Mouse (Mus musculus) gastrocnemius, postnatal 14 days (tissue): ENCODE measurements around the gene Cln3. TPM values are rescaled to one million over a fixed set of nuclear protein-coding genes. Genes with fewer than 3 reads are reported as not detected.

Experiments
- DNase-seq: peaks from one replicate; pipeline ENCODE4 v3.0.0; 2021; ENCODE audit warnings: mixed read lengths
- intact Hi-C: fragments of 180-260 bp; cut with DNase I; formaldehyde crosslinking; loops from one replicate; pipeline ENCODE4 v1.15.1; 2025; ENCODE audit warnings: low total_unique reads
- total RNA-seq, 2 experiments: library from RNA; stranded (reverse); gene quantifications; 2 replicates each; pipeline ENCODE4 v1.2.3; 2021

Gene Cln3
- total RNA-seq, 2 experiments from 2014 or later = 6.5 to 7.6 TPM

DNA sequence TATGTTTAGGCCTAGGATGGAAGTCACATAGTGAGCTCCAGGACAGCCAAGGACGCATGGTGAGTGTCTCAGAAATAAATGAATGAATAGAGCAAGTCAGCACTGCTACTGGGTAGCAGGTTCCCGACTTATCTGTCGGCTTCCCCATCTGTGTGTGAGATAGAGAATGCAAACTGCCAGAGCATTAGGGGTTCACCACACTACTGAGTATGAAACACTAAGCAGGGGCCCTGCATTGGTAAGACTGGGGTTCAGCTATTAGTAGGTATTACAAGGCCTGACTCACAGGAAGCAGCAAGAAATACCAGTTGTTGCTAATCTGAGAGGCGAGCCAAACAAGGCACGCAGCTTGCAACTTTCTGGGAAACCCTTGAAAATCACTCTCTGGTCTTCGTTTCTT is 13.3 kb upstream of the Cln3 start:
- DNase-seq = no peak
- intact Hi-C loops = no loop called here

DNA sequence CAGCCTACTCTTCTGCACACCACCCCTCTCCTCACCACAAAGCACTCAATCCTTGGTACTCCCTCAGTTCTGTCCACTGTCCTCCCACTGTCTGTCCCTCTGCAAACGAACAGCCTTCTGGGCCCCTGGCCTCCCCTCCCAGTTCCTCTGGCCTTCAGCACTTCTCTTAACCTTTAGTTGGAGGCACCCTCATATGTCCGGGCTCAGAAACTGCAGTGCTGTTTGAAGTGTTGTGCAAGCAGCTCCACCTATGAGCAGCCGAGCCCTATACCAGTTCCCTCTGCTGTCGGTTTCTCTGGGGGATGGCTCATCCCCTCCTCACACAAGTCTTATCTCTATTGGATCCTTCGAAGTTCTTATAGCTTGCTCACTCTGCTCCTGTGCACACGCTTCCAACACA is 10.8 kb upstream of the Cln3 start:
- DNase-seq = no peak
- intact Hi-C loops = no loop called here

DNA sequence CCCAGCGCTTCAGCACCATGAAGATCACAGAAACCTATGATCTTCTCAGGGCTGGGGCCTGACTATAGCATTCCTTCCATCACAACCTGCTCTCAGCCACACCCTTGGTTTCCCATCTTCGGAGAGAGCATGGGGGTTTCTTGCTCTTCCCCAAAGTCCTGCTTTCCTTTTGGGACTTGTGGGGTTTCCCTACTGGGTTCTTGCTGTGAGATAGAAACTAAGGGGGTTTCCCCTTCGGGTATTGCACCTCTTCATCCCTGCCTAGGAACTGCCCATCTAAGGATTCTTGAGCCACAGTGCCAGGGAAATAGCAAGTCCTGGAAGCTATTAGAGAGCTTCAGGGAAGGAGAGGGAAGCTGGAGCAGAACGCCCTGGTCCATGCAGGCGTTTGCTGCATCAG is 10.3 kb upstream of the Cln3 start:
- no peak for DNase-seq
- intact Hi-C loops = no loop called here

DNA sequence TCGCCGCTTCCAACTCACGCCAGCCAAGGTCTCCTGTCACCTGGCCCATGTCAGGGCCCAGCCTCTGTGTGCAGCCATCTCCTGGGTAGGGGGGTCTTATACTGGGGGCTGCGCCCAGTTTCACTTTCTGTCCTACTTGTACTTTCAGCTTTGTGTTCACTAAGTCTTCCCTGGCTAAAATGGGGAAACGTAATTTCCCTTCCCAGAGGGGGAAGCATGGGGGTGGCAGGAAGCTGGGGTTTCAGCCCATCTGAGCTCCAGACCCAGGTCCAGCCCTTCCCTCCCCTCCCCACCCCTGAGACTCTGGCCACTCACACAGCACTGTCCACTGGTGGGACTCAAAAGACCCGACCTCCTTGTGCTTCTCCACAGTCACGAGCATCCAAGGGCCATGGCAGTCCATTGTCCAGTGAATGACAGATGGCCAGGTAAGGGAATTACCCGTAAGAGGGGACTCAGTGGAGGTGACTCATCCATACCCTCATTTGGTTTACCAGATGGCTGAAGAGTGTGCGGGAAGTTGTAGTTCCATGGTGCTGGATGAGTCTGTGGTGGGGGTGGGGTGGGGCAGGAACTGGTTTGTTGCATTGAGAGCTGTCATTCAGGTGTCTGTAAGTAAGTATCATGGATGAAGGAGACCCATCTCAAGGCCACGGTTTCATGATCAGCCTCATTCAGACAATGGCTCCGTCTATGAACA is 9.4 kb upstream of the Cln3 start, which contains the start of gene Il27:
Il27 (minus strand) TSS at position 80 of the 700 bp plus-strand sequence.
- DNase-seq = no peak
- intact Hi-C loops = no loop called here

DNA sequence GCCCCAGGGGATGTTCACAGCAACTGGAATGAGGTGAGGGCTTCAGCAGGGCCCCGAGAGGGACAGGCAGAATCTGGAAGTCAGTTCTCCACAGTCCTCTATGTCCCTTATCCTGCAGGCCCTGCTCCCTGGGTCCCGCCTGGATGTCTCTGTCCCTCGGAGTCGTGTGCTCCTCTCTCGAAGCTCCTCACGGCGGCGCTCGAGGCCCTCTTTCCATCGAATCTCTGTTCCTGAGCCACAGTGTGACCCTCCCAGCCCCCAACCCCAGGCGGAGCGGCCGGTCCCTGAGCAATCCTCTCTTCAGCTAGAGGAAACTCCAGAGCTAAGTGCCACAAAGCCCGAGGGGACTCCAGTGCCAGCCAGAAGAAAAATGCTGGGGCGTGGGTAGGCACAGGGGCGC is 2.2 kb upstream of the Cln3 start:
- DNase-seq = peak; percentile 79
- intact Hi-C loops = no loop called here

DNA sequence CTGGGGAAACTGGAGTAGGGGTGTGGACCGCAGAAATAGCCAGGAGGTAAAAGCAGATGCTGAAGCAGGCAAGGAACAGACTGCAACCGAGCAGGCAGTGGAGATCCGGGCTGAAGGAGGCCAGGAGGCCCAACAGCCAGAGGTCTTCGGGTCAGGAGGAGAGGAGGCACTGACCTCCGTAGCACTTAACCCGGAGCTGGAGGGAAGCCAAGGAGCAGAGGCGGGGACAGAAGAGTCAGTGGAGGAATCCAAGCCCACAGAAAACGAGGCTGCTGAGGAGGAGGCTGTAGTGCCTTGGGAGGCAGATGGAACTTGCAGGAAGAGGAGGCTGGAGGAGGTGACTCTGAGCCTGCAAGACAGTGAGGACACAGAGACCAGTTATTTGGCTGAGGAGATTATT is 1.2 kb upstream of the Cln3 start:
- intact Hi-C loops = no loop called here
- peak; percentile 41 for DNase-seq

DNA sequence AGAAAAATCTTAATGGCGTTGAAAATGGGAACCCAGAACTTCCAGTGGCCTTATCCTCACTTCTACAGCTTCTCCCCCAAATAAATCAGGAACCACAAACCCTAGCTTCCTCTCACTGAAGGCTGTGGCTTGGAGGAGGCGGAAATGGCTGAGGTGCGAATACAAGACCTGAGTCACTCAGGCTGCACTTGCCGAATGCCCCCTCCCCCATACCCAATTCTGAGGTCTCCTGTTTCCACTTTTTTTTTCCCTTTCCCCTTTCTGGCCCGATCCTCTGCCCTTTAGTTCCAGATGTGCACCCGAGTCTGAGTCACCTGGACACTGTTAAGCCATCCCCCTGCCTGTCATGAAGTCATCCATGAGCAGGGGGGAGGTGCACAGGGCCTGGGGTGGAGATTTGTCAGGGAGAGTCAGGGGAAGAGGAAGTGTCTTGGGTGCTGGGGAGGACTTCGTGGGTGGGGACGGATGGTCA is 1.1 kb downstream of the Cln3 start, which contains the start of gene Apobr:
Apobr (plus strand) TSS at position 437 of the 472 bp plus-strand sequence.
- intact Hi-C loops = no loop called here

DNA sequence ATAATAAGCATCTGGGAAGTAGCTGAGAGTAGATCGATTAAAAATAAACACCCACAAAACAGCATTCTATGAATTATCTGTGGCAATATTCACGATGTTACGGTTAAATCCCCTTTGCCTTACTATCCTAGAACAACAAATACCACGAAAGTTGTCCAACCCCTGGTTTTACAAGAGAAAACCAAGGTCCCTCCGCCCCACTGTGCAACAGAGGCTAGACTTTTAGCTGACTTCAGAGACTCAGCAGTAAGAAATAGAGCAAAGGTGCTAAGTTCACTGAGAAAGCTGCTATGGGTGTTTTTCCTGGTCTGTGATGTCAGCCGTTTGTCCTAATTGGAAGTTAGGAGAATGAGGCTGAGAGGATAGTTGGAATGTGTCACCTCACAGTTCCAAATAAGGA is 1.9 kb downstream of the Cln3 start:
- intact Hi-C loops = no loop called here
- DNase-seq = no peak

More for the DNA sequence above, 1.1 kb downstream of the Cln3 start, which contains the start of gene Apobr:
- no peak for DNase-seq

DNA sequence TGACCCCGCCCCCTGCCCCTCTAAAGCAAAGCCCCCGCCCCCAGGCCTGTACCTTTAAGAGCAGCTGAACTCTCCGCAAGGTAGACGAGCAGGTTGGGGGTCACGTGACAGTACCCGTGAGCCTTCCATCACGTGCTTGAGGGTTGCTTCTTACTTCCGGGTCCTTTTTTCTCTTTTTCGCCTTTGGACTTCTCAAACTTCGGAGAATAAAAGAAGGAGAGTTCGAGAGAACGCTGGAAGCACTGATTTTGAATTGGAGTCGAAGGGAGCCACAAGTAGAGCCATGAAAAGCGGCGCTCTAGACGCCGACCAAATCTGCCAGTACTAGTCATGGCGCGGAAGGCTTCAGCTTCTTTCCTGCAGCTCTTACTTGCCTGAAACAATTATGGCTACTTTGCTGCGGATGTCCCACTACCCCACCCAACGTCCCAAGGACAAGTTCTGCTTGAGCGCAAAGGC is 2.3 kb downstream of the Cln3 start:
- intact Hi-C loops = no loop called here

DNA sequence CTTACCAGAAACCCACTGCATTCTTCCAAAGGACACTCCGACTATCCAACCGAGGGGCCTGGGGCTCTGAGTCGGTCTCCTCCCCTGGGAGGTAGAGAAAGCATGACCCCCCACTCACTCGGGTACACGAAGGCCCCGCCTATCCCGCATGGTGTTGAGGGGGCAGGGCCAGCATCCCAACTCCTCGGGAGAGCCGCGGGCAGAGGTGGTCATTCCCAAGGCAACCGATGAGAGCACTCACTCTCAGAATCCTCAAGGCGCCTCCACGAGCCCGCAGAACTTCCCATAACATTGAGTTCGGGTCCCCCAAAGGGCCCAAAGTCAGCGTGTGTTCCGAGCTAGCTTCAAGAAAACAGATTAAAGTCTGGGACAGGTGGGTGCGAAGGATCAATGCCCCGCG is 2.9 kb downstream of the Cln3 start:
- DNase-seq = peak; percentile 22
- intact Hi-C loops = no loop called here

More for the DNA sequence above, 2.3 kb downstream of the Cln3 start:
- DNase-seq = peak; percentile 87

DNA sequence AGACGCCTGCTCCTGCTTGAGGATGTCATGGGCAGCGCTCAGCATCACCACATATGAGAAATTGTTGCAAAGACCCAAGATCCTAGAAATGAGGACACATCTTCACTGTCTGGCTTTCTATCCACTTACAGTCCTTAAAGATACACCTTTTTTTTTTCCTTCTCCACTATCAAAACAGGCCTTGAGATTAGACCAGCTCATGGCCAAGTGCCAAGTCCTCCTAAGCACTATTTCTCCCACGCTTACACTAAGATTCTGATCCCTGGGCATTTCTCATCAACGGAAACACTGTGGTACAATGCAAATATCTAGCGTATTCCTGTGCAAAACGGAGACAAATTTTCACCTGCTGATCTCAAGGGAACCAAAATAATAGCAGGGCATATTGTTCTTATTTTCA is 4.0 kb downstream of the Cln3 start:
- no peak for DNase-seq
- intact Hi-C loops = no loop called here

DNA sequence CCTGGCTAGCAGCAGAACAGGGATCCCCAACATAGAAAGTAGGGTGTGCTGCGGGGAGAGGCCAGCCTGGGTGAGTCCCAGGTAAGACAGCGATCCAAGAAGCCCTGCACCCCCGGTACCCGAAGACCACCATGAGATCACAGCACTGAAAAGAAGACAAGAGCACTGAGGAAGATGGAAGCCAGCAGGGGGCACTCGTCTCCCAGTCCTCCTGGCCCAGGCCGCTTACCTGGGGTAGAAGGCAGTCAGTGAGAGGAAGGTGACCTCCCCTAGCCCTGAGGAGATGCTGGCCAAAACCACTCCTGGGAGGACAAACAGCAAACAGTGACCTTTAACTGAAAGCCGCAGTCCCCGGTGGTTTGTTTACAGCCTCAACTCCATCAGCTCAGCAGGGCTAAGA is 6.4 kb downstream of the Cln3 start:
- peak; percentile 31 for DNase-seq
- intact Hi-C loops = loop anchor here (2.0 to 5.0 kb wide), 2 partner anchors 58 to 123 kb away; no protein-coding TSS in a partner anchor

DNA sequence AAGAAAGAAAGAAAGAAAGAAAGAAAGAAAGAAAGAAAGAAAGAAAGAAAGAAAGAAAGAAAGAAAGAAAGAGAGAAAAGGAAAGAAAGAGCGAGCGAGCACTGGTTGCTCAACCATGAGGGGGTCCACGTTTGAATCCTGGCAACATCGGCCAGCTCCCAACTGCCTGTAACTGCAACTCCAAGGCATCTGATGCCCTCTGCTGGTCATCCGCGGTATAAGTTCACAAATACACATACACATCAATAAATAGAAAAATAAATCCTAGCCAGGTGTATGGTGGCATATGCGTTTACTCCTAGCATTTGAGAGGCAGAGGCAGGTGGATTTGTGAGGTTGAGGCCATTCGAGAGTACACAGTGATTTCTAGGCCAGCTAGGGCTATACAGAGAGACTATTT is 8.7 kb downstream of the Cln3 start:
- intact Hi-C loops = loop anchor here (5.0 kb wide), 1 partner anchor 125 kb away; no protein-coding TSS in a partner anchor
- peak; percentile 47 for DNase-seq

DNA sequence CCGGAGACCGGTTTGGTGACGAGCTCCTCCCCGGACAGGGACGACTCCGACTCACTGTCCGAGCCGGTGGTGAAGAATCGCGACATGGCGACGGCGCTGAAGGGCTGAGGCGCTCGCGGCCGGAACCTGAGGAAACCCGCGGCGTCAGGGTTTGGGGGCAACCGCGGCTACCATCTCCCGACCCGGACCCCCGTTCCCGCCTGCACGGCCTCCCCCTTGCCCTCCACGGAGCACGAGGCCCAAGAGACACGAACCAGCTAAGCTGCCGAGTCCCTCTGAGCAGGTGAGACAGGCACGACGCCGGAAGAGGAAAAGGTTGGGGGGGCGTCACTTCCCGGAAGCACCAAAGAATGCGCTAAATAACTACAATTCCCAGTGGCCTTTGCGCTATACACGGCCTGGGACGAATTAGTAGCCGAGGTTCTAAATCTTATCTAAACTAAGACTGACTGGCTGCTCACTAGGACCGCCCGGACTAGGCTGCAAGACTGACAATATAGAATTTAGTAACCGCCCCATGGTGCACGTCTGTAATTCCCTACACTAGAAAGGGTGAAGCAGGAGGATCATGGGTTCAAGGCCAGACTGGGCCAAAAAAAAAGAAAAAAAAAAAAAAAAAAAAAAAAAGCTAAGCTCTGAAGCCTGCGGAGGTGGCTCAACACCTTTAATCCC is 19.4 kb downstream of the Cln3 start, which contains the start of gene Eif3c:
Eif3c (minus strand) TSS at position 318 of the 672 bp plus-strand sequence.
- peak; percentile 78 for DNase-seq
- intact Hi-C loops = no loop called here

DNA sequence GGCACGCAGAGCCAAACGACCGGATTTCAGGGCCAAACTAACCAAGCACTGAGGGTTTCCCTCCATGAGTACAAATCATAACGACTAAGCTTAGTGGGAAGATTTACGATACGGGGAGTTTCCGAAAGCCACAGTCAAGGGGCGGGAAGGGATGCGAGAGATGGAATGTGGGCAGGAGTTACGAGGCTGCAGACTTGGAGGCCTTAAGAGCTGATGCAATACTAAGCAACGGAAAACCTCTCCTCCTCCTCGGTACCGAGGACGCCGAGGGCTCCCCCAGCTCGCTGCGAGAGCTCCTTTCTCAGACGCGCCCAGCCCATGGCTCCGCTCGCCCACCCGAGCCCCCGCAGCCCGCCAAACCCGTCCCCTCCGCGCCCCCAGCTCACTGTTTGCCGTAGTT is 19.9 kb downstream of the Cln3 start:
- intact Hi-C loops = no loop called here
- DNase-seq = no peak

DNA sequence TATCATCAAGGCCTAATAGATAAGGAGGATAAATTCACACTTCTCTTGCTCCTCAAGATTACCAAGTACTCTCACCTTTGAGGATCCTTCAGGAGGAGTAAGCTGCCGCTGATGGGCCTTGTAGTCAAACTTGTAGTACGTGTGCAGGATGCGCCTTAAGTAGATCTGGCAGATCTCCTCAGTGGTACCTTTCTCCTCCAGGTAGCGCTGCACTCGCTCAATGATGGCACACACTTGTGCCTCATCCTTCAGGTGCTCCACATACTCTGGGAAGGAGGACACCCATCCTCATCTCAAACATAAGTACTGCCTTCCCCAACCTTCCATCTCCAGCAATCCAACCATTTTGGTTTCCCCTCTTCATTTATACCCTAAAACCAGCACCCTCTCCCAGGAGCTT is 29.0 kb downstream of the Cln3 start:
- no peak for DNase-seq
- intact Hi-C loops = no loop called here

DNA sequence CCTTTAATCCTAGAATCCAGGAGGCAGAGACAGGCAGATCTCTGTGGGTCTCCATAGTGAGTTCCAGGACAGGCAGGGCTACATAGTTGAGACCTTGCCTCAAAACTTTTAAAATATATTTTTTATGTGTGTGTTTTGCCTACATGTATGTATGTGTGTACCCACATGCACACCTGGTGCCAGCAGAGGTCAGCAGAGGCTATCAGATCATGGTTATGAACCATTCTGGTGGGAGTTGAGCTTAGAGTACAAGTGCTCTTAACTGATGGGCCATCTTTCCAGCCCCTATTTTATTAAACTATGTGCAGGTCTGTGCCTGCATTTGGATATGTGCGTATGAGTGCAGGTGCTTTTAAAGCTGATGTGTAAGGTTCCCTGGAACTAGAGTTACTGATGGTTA is 30.8 kb downstream of the Cln3 start:
- intact Hi-C loops = no loop called here

DNA sequence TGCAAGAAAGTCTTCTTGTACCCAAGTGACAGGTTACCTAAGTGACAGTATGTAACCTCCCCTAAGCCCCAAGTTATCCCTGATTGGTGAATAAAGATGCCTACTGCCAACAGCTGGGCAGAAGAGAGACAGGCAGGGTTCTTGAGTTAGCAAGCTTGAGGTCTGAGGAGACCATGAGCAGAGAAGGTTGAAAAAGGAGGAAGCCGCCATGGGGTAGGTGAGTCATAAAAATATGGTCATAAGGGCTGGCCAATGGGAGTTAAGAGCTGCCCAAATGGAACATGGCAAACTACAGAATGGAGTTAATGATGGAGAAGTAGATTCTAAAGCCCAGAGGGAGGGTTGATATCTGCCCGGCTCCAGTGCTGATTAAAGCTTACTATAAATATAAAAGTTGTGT is 40.0 kb downstream of the Cln3 start:
- intact Hi-C loops = no loop called here
- no peak for DNase-seq

More for the DNA sequence above, 30.8 kb downstream of the Cln3 start:
- DNase-seq = no peak

DNA sequence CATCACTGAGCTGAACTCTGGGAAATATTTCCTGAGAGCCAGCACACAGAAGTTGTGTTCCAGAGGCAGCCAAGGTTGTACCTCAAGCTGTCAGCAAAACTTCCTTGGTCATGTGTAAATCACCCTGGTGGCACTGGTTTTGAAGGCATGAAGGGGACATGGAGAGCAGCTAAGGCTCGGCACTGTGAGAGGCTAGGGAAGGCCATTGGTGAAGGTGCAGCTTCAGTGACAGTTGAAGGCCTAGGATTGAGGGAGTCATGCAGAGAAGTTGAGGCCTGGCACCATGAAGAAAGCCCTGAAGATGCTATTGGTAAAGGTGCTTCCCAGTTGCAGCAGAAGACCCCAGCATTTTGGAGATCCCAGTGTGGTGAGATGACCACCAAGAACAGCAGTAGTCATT is 44.0 kb downstream of the Cln3 start:
- intact Hi-C loops = no loop called here
- no peak for DNase-seq

DNA sequence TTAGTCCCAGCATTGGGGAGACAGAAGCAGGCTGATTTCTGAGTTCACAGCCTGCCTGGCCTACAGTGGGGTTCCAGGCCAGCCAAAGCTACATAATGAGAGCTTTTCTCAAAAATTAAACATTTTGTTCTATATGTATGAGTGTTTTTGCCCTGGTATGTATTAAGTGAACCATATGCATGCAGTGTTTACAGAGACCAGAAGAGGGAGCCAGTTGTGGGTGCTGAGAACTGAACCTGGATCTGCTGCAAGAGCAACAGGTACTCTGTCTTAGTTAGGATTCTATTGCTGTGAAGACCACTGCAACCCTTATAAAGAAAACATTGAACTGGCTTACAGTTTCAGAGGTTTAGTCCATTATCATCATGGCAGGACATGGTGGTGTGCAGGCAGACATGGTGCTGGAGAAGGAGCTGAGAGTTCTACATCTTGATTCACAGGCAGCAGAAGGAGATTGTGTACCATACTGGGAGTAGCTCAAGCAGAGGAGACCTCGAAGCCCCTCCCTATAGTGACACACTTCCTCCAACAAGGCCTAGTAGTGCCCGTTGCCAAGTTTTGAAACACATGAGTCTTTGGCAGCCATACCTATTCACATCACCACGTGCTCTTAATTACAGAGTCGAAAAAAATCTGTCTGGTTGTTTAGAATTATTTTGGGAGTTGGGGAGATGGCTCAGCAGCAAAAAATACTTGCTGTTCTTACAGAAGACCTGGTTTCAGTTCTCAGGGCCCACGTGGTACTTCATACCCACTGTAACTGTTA is 47.6 kb downstream of the Cln3 start:
- DNase-seq = no peak
- intact Hi-C loops = no loop called here
